ENCODE assay signal across 8 mouse cellular contexts in the genomic region with DNA sequence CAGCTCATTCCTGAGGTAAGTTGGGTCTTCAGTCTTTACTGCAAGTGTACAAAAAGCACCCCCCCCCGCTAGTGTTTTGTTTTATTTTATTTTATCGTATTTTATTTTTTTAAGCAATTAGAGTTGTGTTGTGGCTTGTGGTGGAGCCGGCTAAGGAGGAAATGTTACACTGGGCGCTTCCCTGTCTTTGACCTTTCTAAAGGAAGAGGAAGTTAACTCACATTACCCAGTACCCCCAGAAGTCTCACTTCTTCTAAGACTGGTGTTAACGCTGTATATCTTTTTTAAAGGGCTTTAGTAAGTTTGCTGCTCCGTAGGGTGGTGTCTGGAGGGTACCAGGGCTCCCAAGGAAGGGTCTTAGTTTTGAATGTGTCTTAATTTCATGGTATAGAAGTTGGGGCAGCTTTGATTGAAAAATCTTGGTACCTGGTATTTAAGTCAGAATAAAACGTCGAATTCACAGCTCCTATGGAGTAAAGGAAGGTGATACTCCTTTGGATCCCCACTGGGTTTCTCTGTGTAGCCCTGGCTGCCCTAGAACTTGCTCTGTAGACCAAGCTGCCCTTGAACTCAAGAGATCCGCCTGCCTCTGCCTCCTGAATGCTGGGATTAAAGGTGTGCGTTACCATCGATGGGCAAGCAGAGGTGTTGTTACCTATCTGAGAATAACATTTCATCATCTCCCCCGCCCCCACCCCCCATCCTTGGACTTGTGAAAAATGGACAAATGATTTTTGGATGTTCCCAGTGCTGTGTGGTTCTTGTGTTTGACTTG. TPM values are rescaled to one million over a fixed set of nuclear protein-coding genes. Genes with fewer than 3 reads are reported as not detected.
DNase-seq lines count a peak whose midpoint lies in the region; ATAC-seq and TF ChIP-seq lines count a peak whose summit lies in the region.

No protein-coding gene starts in this region.

- in situ Hi-C loops in ES-E14 (cut with MboI; ENCODE audit: low sequenced_read_pairs in 2 of 2, unreplicated experiment in 2 of 2) = no loop called here

- no peak for TF ChIP-seq POLR2A in cerebellum, adult 2 months (IDR thresholded peaks at IDR 0.05; ENCODE audit: borderline replicate concordance, insufficient read depth, low read length)

- 16% methylated on average over 12 of the region's 12 CpGs for WGBS in cerebellum, adult 2 months
- WGBS in heart, embryonic 15.5 days = 38% methylated on average over 12 of the region's 12 CpGs
- 33% methylated on average over 12 of the region's 12 CpGs for WGBS in lung, embryonic 16.5 days
- 39% methylated on average over 12 of the region's 12 CpGs for WGBS in stomach, embryonic 16.5 days

- H3K27ac ChIP-seq in cerebellum, adult 2 months (ENCODE audit: insufficient read depth, low read length) = no peak overlapping the region; the same call in 1 of the 2 replicates
- H3K27ac ChIP-seq in ES-E14 (ENCODE audit: insufficient read depth, low read depth, low read length, poor library complexity, severe bottlenecking) = no peak overlapping the region
- H3K27ac ChIP-seq in heart, embryonic 15.5 days = peak overlapping the region; percentile 91
- H3K27ac ChIP-seq in lung, embryonic 16.5 days (ENCODE audit: low read length) = peak overlapping the region; percentile 89
- H3K27ac ChIP-seq in stomach, embryonic 16.5 days (ENCODE audit: low read length) = peak overlapping the region; percentile 87

- DNase-seq in cerebellum, adult 2 months = no peak
- no peak for DNase-seq in cerebellum, postnatal 14 days
- no peak for DNase-seq in ES-E14 (ENCODE audit: low read depth, low spot score)
- no peak for DNase-seq in frontal cortex, postnatal 36 days (ENCODE audit: low spot score in 2 of 2)
- no peak for DNase-seq in retina, postnatal 1 day

- peak overlapping the region; percentile 67 for H3K4me3 ChIP-seq in cerebellum, adult 2 months (replicated peaks; ENCODE audit: insufficient read depth, low read depth, low read length)
- H3K4me3 ChIP-seq in ES-E14 (ENCODE audit: insufficient read depth in 1 of 2, low read depth in 1 of 2, low read length in 2 of 2, poor library complexity in 1 of 2, severe bottlenecking in 1 of 2) = peak overlapping the region; percentile 66 to 97
- H3K4me3 ChIP-seq in heart, embryonic 15.5 days = peak overlapping the region; percentile 91
- peak overlapping the region; percentile 97 for H3K4me3 ChIP-seq in lung, embryonic 16.5 days (ENCODE audit: low read length)
- peak overlapping the region; percentile 80 for H3K4me3 ChIP-seq in stomach, embryonic 16.5 days (replicated peaks; ENCODE audit: low read length)

- H3K9ac ChIP-seq in ES-E14 (ENCODE audit: insufficient read depth, low read depth, low read length, poor library complexity, severe bottlenecking) = peak overlapping the region; percentile 18; the same call in 1 of the 2 replicates
- peak overlapping the region; percentile 94 for H3K9ac ChIP-seq in heart, embryonic 15.5 days
- peak overlapping the region; percentile 96 for H3K9ac ChIP-seq in lung, embryonic 16.5 days (ENCODE audit: low read length)
- H3K9ac ChIP-seq in stomach, embryonic 16.5 days (ENCODE audit: low read length) = peak overlapping the region; percentile 94

- no peak for TF ChIP-seq CTCF in cerebellum, adult 2 months (IDR thresholded peaks at IDR 0.05; ENCODE audit: borderline replicate concordance, insufficient read depth, low read depth, low read length)

- no peaks in the 10 kb centered on the region for H3K9me3 ChIP-seq in ES-E14 (ENCODE audit: control insufficient read depth, insufficient read depth, low read depth, low read length)
- H3K9me3 ChIP-seq in heart, embryonic 15.5 days (replicated peaks) = no peaks in the 10 kb centered on the region
- H3K9me3 ChIP-seq in lung, embryonic 16.5 days (ENCODE audit: control insufficient read depth, low read length) = no peaks in the 10 kb centered on the region
- H3K9me3 ChIP-seq in stomach, embryonic 16.5 days (replicated peaks; ENCODE audit: control insufficient read depth, low read length) = 0 out of 2 replicates have a peak, but pooled peaks cover 3% of the 10 kb centered on the region

- ATAC-seq in heart, embryonic 15.5 days (replicated peaks; ENCODE audit: insufficient number of reproducible peaks, insufficient read depth, low FRiP score, low read depth) = no peak
- no peak for ATAC-seq in lung, embryonic 16.5 days (ENCODE audit: low read depth)
- ATAC-seq in stomach, embryonic 16.5 days (ENCODE audit: insufficient read depth, low FRiP score) = no peak

- H3K36me3 ChIP-seq in ES-E14 (ENCODE audit: control insufficient read depth, insufficient read depth, low read length, poor library complexity, severe bottlenecking) = peaks cover 14% of the 10 kb centered on the region; the same call in 1 of the 2 replicates
- H3K36me3 ChIP-seq in heart, embryonic 15.5 days = peaks cover 16% of the 10 kb centered on the region
- H3K36me3 ChIP-seq in lung, embryonic 16.5 days (ENCODE audit: control insufficient read depth, insufficient read depth, low read length) = peaks cover 17% of the 10 kb centered on the region
- H3K36me3 ChIP-seq in stomach, embryonic 16.5 days (ENCODE audit: control insufficient read depth, insufficient read depth, low read length) = peaks cover 18% of the 10 kb centered on the region

- no peaks in the 10 kb centered on the region for H3K27me3 ChIP-seq in cerebellum, adult 2 months (ENCODE audit: control insufficient read depth, insufficient read depth, low read length)
- H3K27me3 ChIP-seq in heart, embryonic 15.5 days = no peaks in the 10 kb centered on the region
- peaks cover 4% of the 10 kb centered on the region; the same call in 1 of the 2 replicates for H3K27me3 ChIP-seq in lung, embryonic 16.5 days (ENCODE audit: control insufficient read depth, insufficient read depth, low read depth, low read length)
- no peaks in the 10 kb centered on the region for H3K27me3 ChIP-seq in stomach, embryonic 16.5 days (ENCODE audit: control insufficient read depth, insufficient read depth, low read length)

- peak overlapping the region; percentile 85 for H3K4me2 ChIP-seq in heart, embryonic 15.5 days
- H3K4me2 ChIP-seq in lung, embryonic 16.5 days (ENCODE audit: low read depth, low read length) = peak overlapping the region; percentile 94
- H3K4me2 ChIP-seq in stomach, embryonic 16.5 days (ENCODE audit: low read depth, low read length) = peak overlapping the region; percentile 70

- H3K4me1 ChIP-seq in cerebellum, adult 2 months (ENCODE audit: control insufficient read depth, insufficient read depth, low read length) = peaks cover 11% of the 10 kb centered on the region; the same call in 1 of the 2 replicates
- H3K4me1 ChIP-seq in ES-E14 (ENCODE audit: control insufficient read depth in 2 of 2, insufficient read depth in 2 of 2, low read length in 2 of 2, poor library complexity in 1 of 2) = peaks cover 0 to 6% of the 10 kb centered on the region in 2 experiments; a peak in 1 of 4 replicates
- peaks cover 27% of the 10 kb centered on the region for H3K4me1 ChIP-seq in heart, embryonic 15.5 days (replicated peaks)
- H3K4me1 ChIP-seq in lung, embryonic 16.5 days (replicated peaks; ENCODE audit: control insufficient read depth, insufficient read depth, low read length) = peaks cover 23% of the 10 kb centered on the region
- peaks cover 22% of the 10 kb centered on the region for H3K4me1 ChIP-seq in stomach, embryonic 16.5 days (ENCODE audit: control insufficient read depth, insufficient read depth, low read length)

TF ChIP-seq in ES-E14, 5 proteins besides CTCF, POLR2A, EP300 and RAD21:
- TF ChIP-seq HCFC1 (IDR thresholded peaks at IDR 0.05; ENCODE audit: borderline replicate concordance, insufficient read depth, low read length) = no peak
- no peak for TF ChIP-seq MAFK (IDR thresholded peaks at IDR 0.05; ENCODE audit: insufficient read depth, low read depth, low read length)
- no peak for TF ChIP-seq ZNF384 (IDR thresholded peaks at IDR 0.05; ENCODE audit: low read depth, low read length)
- TF ChIP-seq CHD2 (IDR thresholded peaks at IDR 0.05; ENCODE audit: low read depth, low read length) = no peak
- TF ChIP-seq ZC3H11A (IDR thresholded peaks at IDR 0.05; ENCODE audit: borderline replicate concordance, low read depth, low read length) = no peak

RNA-seq across cellular contexts. Expression of a gene that starts 1.9 kb away (rescaled TPM):
- 156 and 160 TPM in 2 replicates for polyA plus RNA-seq in cerebellum, adult 2 months (2012; rRNA removed)
- total RNA-seq in ES-E14 (2012; rRNA removed) = 18.7 and 31.4 TPM in 2 replicates
- 17.2 and 20.5 TPM in 2 replicates for polyA plus RNA-seq in heart, embryonic 15.5 days (2015; fragmentation: Nextera tagmentation; extraction: Ambion mirVana)
- polyA plus RNA-seq in lung, embryonic 16.5 days (2015; fragmentation: Nextera tagmentation; extraction: Ambion mirVana) = 23.8 and 24.8 TPM in 2 replicates
- 22.6 and 24.8 TPM in 2 replicates for polyA plus RNA-seq in stomach, embryonic 16.5 days (2015; fragmentation: Nextera tagmentation; extraction: Ambion mirVana)

Comparison
In these comparisons a context has a peak if more than half of its experiments do, and no peak if none do; other contexts are left out.
1. H3K27ac ChIP-seq: peak in heart, embryonic 15.5 days (single experiment), lung, embryonic 16.5 days (single experiment) and stomach, embryonic 16.5 days (single experiment); none in cerebellum, adult 2 months (single experiment) and ES-E14 (single experiment).
2. H3K9ac ChIP-seq: peak in every context shown above with its lines; median percentile 96 in lung, embryonic 16.5 days; 94 in heart, embryonic 15.5 days; 94 in stomach, embryonic 16.5 days; 18 in ES-E14.
3. Peak in every context shown above with its lines, with median percentiles within 50 percentile points of each other: H3K4me3 ChIP-seq and H3K4me2 ChIP-seq.